Mouse (Mus musculus): ENCODE measurements around the gene Ogt. TPM values are rescaled to one million over a fixed set of nuclear protein-coding genes. Genes with fewer than 3 reads are reported as not detected.

Gene Ogt
- polyA plus RNA-seq, 1 experiment = 3.2 TPM

- TF ChIP-seq GATA1 (IDR thresholded peaks at IDR 0.05; ENCODE audit: low read length) = no peak
Measured at GRCm38 (mm10) chrX:101705111-101705510, 65.3 kb downstream of the Ogt start.

DNA sequence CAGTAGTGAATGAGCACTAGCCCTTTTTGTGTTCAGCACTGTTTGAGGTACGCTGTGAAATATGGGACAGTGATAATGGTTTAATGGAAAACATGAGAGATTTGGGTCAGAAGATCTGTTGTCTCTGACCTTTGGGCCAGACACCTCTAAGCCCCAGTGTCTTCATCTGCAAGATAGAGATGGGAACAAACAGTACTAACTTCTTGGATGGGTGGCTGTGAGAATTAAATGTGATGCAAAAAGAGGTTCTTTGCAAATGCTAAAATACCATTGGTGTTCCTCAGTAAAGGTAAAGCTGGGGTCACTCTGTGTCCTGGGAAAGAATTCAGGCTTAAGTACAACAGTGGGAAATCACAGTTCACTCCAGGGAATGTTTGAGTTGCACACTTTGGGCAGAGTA is 80.5 kb downstream of the Ogt start:
- TF ChIP-seq GATA1 (IDR thresholded peaks at IDR 0.05; ENCODE audit: low read length) = no peak

DNA sequence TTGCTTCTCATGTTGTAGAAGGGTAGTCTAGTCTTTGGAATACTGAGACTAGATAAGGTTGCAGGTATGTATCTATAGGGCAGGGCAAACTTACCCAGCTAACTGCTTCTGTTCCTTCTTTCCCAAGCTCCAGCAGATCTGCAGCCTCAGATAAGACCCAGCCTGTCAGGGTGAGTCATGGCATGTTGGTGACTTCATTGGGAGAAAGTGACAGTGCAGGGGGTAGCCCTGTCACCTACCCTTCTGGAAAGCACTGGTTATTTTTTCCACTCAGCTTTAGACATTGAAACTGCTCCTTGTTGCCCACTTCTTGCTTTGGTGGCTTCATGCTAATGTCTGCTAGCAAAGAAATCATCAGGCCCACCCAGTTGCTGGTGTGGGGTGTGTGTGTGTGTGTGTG is 90.2 kb downstream of the Ogt start:
- TF ChIP-seq GATA1 (IDR thresholded peaks at IDR 0.05; ENCODE audit: low read length) = no peak

DNA sequence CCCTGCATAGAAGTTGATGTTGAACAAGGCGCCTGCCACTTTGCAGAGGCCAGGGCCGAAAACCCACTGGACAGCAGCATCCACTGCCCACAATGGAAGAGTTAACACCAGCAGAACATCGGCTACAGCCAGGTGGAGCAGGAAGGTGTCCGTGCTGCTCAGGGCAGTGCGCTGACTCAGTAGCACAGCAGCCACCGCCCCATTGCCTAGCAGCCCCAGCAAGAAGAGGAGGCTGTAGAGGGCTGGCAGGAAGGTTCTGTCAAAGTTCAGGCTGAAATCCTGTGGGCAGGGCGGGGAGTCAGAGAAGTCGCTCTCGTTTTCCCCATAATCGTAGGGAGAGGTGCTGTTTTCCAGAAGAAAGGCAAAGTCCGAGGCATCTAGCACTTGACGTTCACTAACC is 92.8 kb downstream of the Ogt start:
- TF ChIP-seq GATA1 (IDR thresholded peaks at IDR 0.05; ENCODE audit: low read length) = no peak

DNA sequence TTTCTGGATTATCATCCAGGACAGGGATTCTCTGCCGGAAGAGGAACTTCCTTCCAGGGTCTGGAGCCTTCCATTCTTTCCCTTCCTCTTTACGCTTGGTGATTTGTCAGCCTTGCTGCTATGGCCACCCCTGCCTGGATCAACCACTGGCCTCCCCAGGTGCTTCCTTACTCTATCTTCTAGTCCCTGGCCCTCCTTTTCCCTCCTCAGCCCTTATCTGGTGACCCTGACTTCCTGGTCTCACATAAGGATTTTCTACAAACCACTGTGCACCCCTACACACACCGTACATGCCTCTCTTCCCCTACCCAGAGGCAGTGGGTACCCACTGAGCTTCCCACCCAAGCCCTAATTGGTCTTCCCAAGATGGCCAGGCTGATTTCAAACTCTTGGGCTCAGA is 93.4 kb downstream of the Ogt start:
- TF ChIP-seq GATA1 (IDR thresholded peaks at IDR 0.05; ENCODE audit: low read length) = no peak

DNA sequence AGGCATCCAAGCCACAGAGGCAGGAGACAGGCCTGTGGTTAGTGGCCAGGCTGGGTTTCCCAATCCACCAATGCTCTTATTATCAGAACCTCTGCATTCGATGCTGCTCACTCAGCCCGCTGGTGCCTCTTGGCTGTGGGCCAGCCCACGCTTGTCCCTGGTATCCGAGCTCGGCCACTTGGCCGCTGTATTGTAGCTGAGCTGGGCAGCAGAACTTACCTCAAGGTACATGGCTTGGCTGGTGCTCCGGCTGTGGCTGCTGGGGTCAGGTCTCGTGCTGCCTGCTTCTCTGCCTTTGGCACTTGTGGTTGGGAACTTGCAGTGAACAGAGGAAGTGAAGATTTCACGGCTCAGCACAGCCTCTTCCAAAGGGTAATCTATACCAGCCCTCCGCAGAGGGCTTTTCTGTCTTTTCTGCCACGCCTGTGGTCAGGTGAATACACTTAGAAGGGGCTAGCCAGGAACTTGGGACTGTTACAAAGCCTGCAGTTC is 94.0 kb downstream of the Ogt start, which contains the start of gene Cxcr3:
TSS of gene Cxcr3 (minus strand) at position 442 of the 492 bp plus-strand sequence.
- TF ChIP-seq GATA1 (IDR thresholded peaks at IDR 0.05; ENCODE audit: low read length) = no peak

Other genes starting within 250 kb of the Ogt start
- 36.4 and 38.0 TPM in 2 replicates for gene Zmym3, start 219.2 kb upstream of the Ogt start, polyA plus RNA-seq (2012)
- gene Nono, start 210.7 kb upstream of the Ogt start, polyA plus RNA-seq (2012) = 33.9 and 78.3 TPM in 2 replicates
- 0.14 TPM in 1 of 2 replicates, not detected in the other for gene Itgb1bp2, start 191.0 kb upstream of the Ogt start, polyA plus RNA-seq (2012)
- gene Taf1, start 107.3 kb upstream of the Ogt start, polyA plus RNA-seq (2012) = 3.5 and 4.0 TPM in 2 replicates
- gene Cxcr3, start 94.2 kb downstream of the Ogt start, polyA plus RNA-seq (2012) = not detected in 2 replicates
- gene Gm4779, start 154.4 kb downstream of the Ogt start, polyA plus RNA-seq (2012) = not detected in 2 replicates
- gene 8030474K03Rik, start 154.6 kb downstream of the Ogt start, polyA plus RNA-seq (2012) = not detected in 2 replicates
- not detected in 2 replicates for gene Nhsl2, start 209.3 kb downstream of the Ogt start, polyA plus RNA-seq (2012)

Data from G1E-ER4 (cell line).